Mouse (Mus musculus) olfactory bulb, adult 2 months (tissue): ENCODE measurements at regions not wholly inside any gene's neighbourhood (a gene's known extent, or its start where the extent isn't known, plus 50 kb on each side); places are given as distances from the start of the nearest gene placed in this dataset.
"Not testable (repeated sequence)": the region's sequence is repeated elsewhere in the genome, so short reads cannot be mapped to it uniquely, and the experiment has no call there.

Source experiments
- CTCF ChIP-seq: fragments of 200-500 bp; IDR thresholded peaks from 2 replicates; pipeline ENCODE4 v1.5.1; 2012; ENCODE audit warnings: low read depth, mild to moderate bottlenecking, low read length, moderate library complexity; ENCODE audit not compliant: insufficient read depth
- POLR2A ChIP-seq: fragments of 200-500 bp; IDR thresholded peaks from 2 replicates; pipeline ENCODE4 v1.6.1; 2012; ENCODE audit warnings: mild to moderate bottlenecking, low read depth, low read length, moderate library complexity; ENCODE audit not compliant: insufficient read depth

GRCm38 (mm10) chr12:33551660-33552059 is 122.2 kb downstream of the Twistnb start:
- TF ChIP-seq POLR2A, CTCF: not testable (repeated sequence)
